Mouse (Mus musculus) forebrain, embryonic 11.5 days (tissue): ENCODE results near the gene Flrt2. TPM values are rescaled to one million over a fixed set of nuclear protein-coding genes. Genes with fewer than 3 reads are reported as not detected.
A peak's percentile ranks its signal among the peaks of the same experiment; 100 is the strongest.
"Not testable (repeated sequence)": the region's sequence is repeated elsewhere in the genome, so short reads cannot be mapped to it uniquely, and the experiment has no call there.

ENCODE experiments used
- ATAC-seq: fragments of 200-750 bp; cut with Nextera tagmentation; replicated peaks from 2 replicates; pipeline ENCODE4 v1.8.0; 2017; ENCODE audit warnings: moderate TSS enrichment; ENCODE audit not compliant: low FRiP score
- DNase-seq: peaks from one replicate; pipeline ENCODE4 v3.0.0-alpha.2; 2017; ENCODE audit warnings: low spot score
- H3K27ac ChIP-seq: fragments of 300-500 bp; sonication (generic); 2 replicates; pipeline ENCODE4 v1.5.1; 2014; ENCODE audit warnings: low read depth, low read length
- H3K27me3 ChIP-seq: fragments of 300-500 bp; sonication (generic); 2 replicates; pipeline ENCODE4 v1.6.1; 2014; ENCODE audit warnings: mild to moderate bottlenecking, low read length, mixed read lengths; ENCODE audit not compliant: control insufficient read depth, insufficient read depth
- H3K36me3 ChIP-seq: fragments of 300-500 bp; sonication (generic); 2 replicates; pipeline ENCODE4 v1.6.1; 2014; ENCODE audit warnings: mild to moderate bottlenecking, low read length, moderate library complexity, mixed read lengths; ENCODE audit not compliant: control insufficient read depth, insufficient read depth
- H3K4me1 ChIP-seq: fragments of 300-500 bp; sonication (generic); replicated peaks from 2 replicates; pipeline ENCODE4 v1.6.1; 2014; ENCODE audit warnings: low read length, mixed read lengths; ENCODE audit not compliant: control insufficient read depth, insufficient read depth
- H3K4me2 ChIP-seq: fragments of 300-500 bp; sonication (generic); 2 replicates; pipeline ENCODE4 v1.6.1; 2014; ENCODE audit warnings: low read depth, mild to moderate bottlenecking, low read length, moderate library complexity, mixed read lengths; ENCODE audit not compliant: severe bottlenecking
- H3K4me3 ChIP-seq: fragments of 300-500 bp; sonication (generic); 2 replicates; pipeline ENCODE4 v1.5.1; 2014; ENCODE audit warnings: low read depth, low read length
- H3K9ac ChIP-seq: fragments of 300-500 bp; sonication (generic); 2 replicates; pipeline ENCODE4 v1.6.1; 2014; ENCODE audit warnings: low read length
- H3K9me3 ChIP-seq: fragments of 300-500 bp; sonication (generic); 2 replicates; pipeline ENCODE4 v1.6.1; 2016; ENCODE audit warnings: low read length, mixed read lengths; ENCODE audit not compliant: control insufficient read depth
- WGBS: fragments of 180-500 bp; shearing (Covaris S2); extraction: QIAGEN DNeasy Blood & Tissue Kit; methylation state at CpG from one replicate; pipeline ENCODE4 v1.1.7; 2014; 5-methylcytosine and 5-hydroxymethylcytosine counted together
- polyA plus RNA-seq: library from polyadenylated mRNA; unstranded; fragments of >200 nt; fragmentation: Nextera tagmentation; extraction: Ambion mirVana; gene quantifications from 2 replicates; pipeline ENCODE4 v1.2.1, GENCODE M21; 2014

Flrt2 gene
- 17.1 and 19.3 TPM in 2 replicates for polyA plus RNA-seq

DNA sequence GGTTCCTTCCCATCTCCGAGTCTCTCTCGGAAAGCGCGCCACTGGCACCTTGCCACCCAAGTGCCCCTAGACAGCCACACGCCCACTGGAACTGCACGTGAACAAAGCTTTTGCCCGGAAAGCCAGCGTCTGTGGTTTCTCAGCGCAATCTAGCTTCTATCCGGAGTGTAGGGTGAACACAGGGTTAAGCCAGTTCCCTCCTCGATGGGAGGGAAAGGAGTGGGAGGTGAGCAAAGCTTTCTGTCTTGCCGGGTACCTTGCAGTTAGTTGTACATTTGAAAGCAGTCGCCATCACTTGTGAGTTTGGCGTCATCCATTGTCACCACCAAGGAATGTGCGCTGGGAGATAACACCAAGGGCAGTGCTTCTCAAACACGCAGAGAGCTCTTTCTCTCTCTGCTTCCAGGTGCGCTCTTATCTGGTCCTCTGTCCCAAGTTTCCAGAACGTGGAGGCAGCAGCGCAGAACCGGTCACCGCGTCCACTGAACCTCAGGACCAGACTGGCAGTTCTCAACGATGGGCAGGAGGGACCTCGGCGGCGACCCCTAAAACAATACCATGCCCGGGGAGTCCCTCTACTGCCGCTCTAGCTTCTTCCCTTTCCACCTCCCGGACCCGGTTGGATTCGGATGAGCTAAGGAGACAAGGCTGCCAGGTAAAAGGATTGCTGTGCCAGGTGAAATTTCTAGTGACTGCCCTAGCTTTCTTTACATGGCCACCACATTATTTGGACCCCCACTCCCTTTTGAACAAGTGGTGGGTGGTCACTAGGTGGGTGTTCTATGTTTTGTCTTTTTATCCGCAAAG lies at the start of gene Flrt2:
Gene Flrt2 (plus strand): TSS at position 266 of the 807 bp plus-strand sequence.
- WGBS, result under 1% methylated on average over 32 of the region's 32 CpGs
- H3K27me3 ChIP-seq, result peaks cover 27% of the 10 kb centered on the region
- no peaks in the 10 kb centered on the region for H3K36me3 ChIP-seq
- peak within 1 kb of the TSS; percentile 20 for H3K9ac ChIP-seq
- no peaks in the 10 kb centered on the region for H3K9me3 ChIP-seq
- peak within 1 kb of the TSS; percentile 67 for H3K4me3 ChIP-seq
- DNase-seq, result peak; percentile 61
- peaks cover 13% of the 10 kb centered on the region for H3K4me1 ChIP-seq
- peak within 1 kb of the TSS; percentile 79 for H3K4me2 ChIP-seq
- no peak for ATAC-seq
- H3K27ac ChIP-seq, result no peak within 1 kb of the TSS

DNA sequence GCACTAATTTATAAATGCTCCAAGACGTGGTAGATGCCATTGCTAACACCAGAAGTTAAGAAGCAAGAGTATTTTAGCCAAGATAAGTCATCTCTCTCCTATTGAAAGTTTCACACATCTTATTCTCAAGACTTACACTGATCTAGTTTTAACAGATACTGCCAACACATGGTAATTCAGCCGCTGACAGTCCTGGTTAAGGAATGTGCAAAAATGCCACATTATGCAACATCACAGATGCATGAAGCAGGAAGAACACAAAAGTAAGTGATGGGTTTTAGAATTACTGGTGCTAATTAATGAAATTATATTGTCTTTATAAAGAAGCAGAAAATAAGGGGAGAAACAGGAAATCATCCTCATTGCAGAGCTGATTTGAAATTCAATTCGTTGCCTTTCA lies 49.8 kb upstream of the Flrt2 start:
- no peak for ATAC-seq
- no peaks in the 10 kb centered on the region for H3K27me3 ChIP-seq
- no peak overlapping the region for H3K27ac ChIP-seq
- H3K4me3 ChIP-seq, result no peak overlapping the region
- H3K4me2 ChIP-seq, result no peak overlapping the region
- 63% methylated on average over 3 of the region's 3 CpGs for WGBS
- no peaks in the 10 kb centered on the region for H3K9me3 ChIP-seq
- no peaks in the 10 kb centered on the region for H3K36me3 ChIP-seq
- no peak overlapping the region for H3K9ac ChIP-seq
- H3K4me1 ChIP-seq, result no peaks in the 10 kb centered on the region
- no peak for DNase-seq

DNA sequence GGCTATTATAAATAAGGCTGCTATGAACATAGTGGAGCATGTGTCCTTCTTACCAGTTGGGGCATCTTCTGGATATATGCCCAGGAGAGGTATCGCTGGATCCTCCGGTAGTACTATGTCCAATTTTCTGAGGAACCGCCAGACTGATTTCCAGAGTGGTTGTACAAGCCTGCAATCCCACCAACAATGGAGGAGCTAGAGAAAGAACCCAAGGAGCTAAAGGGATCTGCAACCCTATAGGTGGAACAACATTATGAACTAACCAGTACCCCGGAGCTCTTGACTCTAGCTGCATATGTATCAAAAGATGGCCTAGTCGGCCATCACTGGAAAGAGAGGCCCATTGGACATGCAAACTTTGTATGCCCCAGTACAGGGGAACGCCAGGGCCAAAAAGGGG lies 44.8 kb upstream of the Flrt2 start:
- not testable (repeated sequence) for H3K4me2 ChIP-seq, H3K9me3 ChIP-seq, H3K27me3 ChIP-seq, H3K36me3 ChIP-seq, DNase-seq, H3K4me3 ChIP-seq, H3K4me1 ChIP-seq, H3K9ac ChIP-seq, H3K27ac ChIP-seq, ATAC-seq
- 90% methylated on average over 2 of the region's 6 CpGs for WGBS

DNA sequence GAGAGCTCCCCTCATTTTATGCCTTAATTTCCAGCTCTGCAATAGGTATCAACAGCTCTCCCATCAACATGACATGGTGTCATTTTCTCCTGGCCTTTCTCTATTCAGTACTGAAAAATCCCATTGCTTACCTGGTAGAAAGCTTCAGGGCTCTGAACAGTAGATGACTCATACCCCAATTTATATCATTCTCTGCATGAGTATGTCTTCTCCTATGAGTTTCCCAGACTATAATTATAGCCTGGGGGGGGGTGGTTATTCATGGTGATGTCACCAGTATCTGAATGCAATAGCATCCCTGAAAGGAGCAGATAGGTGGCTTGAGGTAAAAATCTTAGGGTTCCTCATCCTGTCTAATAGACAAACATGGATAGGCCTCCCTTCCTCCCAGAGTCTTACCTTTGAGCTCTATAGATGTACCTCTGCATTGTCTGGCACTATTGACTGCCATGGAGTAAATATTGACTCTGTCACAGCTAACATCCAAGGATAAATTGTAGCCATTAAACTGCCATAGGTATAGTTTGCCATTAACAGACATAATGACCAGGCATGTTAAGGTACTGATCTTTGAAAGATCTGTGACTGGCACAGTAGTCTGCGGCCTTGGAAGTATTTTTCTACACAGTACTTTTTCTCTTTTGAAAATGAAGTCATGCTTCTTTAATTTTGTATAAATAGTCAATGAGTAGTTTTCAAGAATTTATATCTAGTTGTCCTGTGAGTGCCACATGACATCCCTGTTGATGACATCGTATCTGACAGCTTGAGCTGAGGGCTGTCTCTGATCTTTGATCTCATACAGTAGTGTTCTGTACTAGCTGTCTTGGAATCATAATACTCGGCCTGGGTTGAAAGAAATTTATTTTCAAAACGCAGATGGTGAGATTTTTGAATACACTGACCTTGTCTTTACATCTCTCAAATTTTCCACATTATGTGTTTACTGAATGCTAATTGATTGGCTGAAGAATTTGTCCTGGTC lies 39.6 kb upstream of the Flrt2 start:
- no peaks in the 10 kb centered on the region for H3K9me3 ChIP-seq
- no peak overlapping the region for H3K9ac ChIP-seq
- no peaks in the 10 kb centered on the region for H3K4me1 ChIP-seq
- no peak overlapping the region for H3K4me3 ChIP-seq
- DNase-seq, result no peak
- no peaks in the 10 kb centered on the region for H3K27me3 ChIP-seq
- no peaks in the 10 kb centered on the region for H3K36me3 ChIP-seq
- 85% methylated on average over 4 of the region's 4 CpGs for WGBS
- no peak overlapping the region for H3K4me2 ChIP-seq
- no peak overlapping the region for H3K27ac ChIP-seq
- no peak for ATAC-seq

DNA sequence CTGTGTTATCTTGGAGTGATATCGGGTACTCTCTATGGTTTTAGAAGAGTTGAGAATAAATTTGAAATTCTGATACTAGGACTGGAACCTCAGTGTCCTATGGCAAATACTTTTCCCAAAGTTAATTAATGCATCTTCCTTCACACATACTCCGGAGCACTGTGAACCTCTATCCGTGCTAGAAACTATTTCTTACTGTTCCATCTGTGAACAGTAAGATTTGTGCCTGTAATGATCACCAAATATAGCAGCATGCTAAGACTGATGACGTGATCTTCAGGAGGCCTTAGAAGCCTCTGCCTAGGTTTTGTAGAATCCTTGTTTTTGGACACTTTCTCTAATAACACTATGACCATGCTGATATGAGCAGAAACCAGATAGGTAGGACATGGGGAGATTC lies 35.4 kb upstream of the Flrt2 start:
- Histone ChIP-seq H3K9me3 (no peaks in the 10 kb centered on the region), H3K27ac (no peak overlapping the region), H3K4me2 (no peak overlapping the region), H3K27me3 (no peaks in the 10 kb centered on the region), H3K36me3 (no peaks in the 10 kb centered on the region), H3K4me3 (no peak overlapping the region), H3K9ac (no peak overlapping the region), H3K4me1 (no peaks in the 10 kb centered on the region)
- ATAC-seq, result no peak
- WGBS, result 91% methylated on average over 4 of the region's 4 CpGs
- DNase-seq, result no peak

DNA sequence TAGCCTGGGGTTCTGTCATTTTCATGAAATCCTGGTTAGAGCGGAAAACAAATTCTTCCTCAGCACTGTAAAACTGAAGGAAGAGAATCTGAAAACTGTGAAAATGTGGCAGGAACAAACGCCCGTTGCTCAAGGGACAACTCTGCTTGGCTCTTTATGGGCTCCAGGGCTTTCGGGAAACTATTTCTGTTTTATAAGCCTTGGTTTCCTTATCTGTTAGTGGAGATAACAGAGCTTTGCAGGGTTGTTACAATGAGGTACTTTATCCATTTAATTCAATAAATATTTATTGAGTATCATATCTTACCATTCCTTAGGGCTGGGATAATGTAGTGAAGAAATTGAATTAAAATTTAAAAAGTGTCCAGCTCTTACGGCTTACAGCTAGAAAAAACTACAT lies 24.7 kb upstream of the Flrt2 start:
- Histone ChIP-seq H3K4me1 (no peaks in the 10 kb centered on the region), H3K27me3 (no peaks in the 10 kb centered on the region), H3K9me3 (no peaks in the 10 kb centered on the region), H3K9ac (no peak overlapping the region), H3K4me2 (no peak overlapping the region), H3K4me3 (no peak overlapping the region), H3K36me3 (no peaks in the 10 kb centered on the region), H3K27ac (no peak overlapping the region)
- WGBS, result 89% methylated on average over 5 of the region's 5 CpGs
- ATAC-seq, result no peak
- DNase-seq, result no peak

DNA sequence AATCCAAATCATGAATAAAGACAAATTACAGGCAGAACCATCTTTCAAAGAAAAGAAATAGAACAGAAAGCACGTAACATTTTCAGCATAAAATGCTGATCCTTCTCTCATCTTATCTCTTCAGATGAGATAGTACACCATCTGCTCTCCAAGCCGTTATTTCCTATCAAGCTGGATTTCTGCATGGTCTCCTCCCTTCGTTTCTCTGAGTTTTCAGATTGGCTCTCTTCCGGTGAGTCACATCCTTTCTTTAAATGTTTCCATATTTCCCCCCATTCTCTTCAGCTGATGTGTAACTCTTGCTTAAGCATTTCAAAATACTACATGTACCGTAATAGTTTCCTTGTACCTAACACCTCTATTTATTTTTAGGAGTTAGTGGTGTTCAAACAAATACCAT lies 16.3 kb upstream of the Flrt2 start:
- Histone ChIP-seq H3K27ac (no peak overlapping the region), H3K9me3 (no peaks in the 10 kb centered on the region), H3K27me3 (no peaks in the 10 kb centered on the region), H3K4me2 (no peak overlapping the region), H3K4me3 (no peak overlapping the region), H3K4me1 (no peaks in the 10 kb centered on the region), H3K36me3 (no peaks in the 10 kb centered on the region), H3K9ac (no peak overlapping the region)
- no peak for ATAC-seq
- DNase-seq, result no peak
- WGBS, result 85% methylated on average over 5 of the region's 5 CpGs

DNA sequence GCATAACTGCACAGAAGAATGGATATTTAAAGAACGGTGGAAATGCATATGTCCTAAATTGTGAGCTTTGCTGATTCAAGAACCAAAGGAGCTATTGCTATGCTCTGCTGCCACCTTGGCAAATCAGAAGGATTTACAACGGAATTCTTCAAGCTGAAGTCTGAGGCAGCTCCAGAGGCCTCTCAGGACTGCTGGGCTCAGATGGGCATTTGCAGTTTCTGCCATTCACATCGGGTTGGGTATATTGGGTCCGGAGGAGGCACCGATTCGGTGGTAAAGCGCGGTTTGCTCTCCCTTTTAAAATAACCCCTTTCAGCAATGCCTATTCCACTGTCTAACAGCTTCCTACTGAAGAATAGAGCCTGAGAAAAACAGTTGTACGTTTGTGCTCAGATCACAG lies 1.2 kb upstream of the Flrt2 start:
- H3K27ac ChIP-seq, result no peak overlapping the region
- 4% methylated on average over 9 of the region's 9 CpGs for WGBS
- peaks cover 11% of the 10 kb centered on the region for H3K4me1 ChIP-seq
- H3K9me3 ChIP-seq, result no peaks in the 10 kb centered on the region
- H3K36me3 ChIP-seq, result no peaks in the 10 kb centered on the region
- no peak for ATAC-seq
- H3K4me2 ChIP-seq, result no peak overlapping the region
- no peak overlapping the region for H3K4me3 ChIP-seq
- DNase-seq, result peak; percentile 62
- H3K27me3 ChIP-seq, result peaks cover 27% of the 10 kb centered on the region
- no peak overlapping the region for H3K9ac ChIP-seq
